Mouse (Mus musculus) bone marrow, adult 2 months (tissue): ENCODE measurements around the gene Otulin.

ENCODE experiments used
- CTCF ChIP-seq: fragments of 200-500 bp; IDR thresholded peaks from 2 replicates; pipeline ENCODE4 v1.5.1; 2011; ENCODE audit warnings: low read length, control low read depth; ENCODE audit not compliant: control insufficient read depth, insufficient read depth
- POLR2A ChIP-seq: fragments of 200-500 bp; IDR thresholded peaks from 2 replicates; pipeline ENCODE4 v1.6.1; 2011; ENCODE audit warnings: low read depth, mild to moderate bottlenecking, control low read depth, low read length, borderline replicate concordance; ENCODE audit not compliant: control insufficient read depth

DNA sequence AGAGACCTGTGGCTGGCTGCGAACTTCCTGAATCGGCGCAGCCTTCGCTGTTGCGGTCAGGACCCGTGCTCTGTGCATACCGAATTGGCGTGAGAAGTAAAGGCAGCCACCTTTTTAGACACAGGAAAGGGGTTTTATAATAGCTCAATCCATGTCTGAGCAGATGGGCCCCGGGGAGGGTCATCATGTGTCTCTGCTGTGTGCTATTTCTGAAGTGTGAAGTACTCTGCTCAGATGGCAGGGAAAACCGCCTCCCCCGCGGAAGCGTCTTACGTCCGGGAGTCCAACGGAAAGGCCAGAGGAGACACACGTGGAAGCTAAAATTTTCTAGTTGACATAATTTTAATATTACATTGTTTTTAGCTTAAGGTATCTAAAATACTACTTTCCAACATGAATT lies 121.5 kb downstream of the Otulin start:
- TF ChIP-seq CTCF = no peak
- no peak for TF ChIP-seq POLR2A
